Mouse (Mus musculus): ENCODE measurements at regions not wholly inside any gene's neighbourhood (a gene's known extent, or its start where the extent isn't known, plus 50 kb on each side); places are given as distances from the start of the nearest gene placed in this dataset.

- DNase-seq (ENCODE audit: low spot score in 2 of 2), result no peak
Observed at GRCm38 (mm10) chrX:13224902-13225301, 55.9 kb upstream of the Ddx3x start.

GRCm38 (mm10) chrX:13226429-13226828 is 54.3 kb upstream of the Ddx3x start:
- no peak for DNase-seq (ENCODE audit: low spot score in 2 of 2)

- DNase-seq (ENCODE audit: low spot score in 2 of 2), result no peak
Observed at GRCm38 (mm10) chrX:13229891-13230614, 50.7 kb upstream of the Ddx3x start.

- peak; percentile 87 to 93 for DNase-seq (ENCODE audit: low spot score in 2 of 2)
Observed at GRCm38 (mm10) chrX:13230615-13231179, 50.1 kb upstream of the Ddx3x start.

Measured in right cerebral cortex, postnatal 10 days (tissue).